Mouse (Mus musculus): ENCODE data around the gene Srgap2.

The Srgap2 gene

GRCm38 (mm10) chr1:131245926-131246325, 281.2 kb downstream of the Srgap2 start:
- peak; percentile 80 for DNase-seq (ENCODE audit: low read depth)

- peak; percentile 80 for DNase-seq (ENCODE audit: low read depth)
Measured at GRCm38 (mm10) chr1:131245089-131245856, 281.9 kb downstream of the Srgap2 start, which contains the start of gene Rassf5. TSS of gene Rassf5 (minus strand) at chr1:131245258.

GRCm38 (mm10) chr1:131244536-131245088, 282.5 kb downstream of the Srgap2 start:
- DNase-seq (ENCODE audit: low read depth), result no peak

- DNase-seq (ENCODE audit: low read depth), result no peak
Measured at GRCm38 (mm10) chr1:131242956-131243355, 284.2 kb downstream of the Srgap2 start.

GRCm38 (mm10) chr1:131239576-131240193, 287.5 kb downstream of the Srgap2 start:
- DNase-seq (ENCODE audit: low read depth), result no peak

- DNase-seq (ENCODE audit: low read depth), result peak; percentile 94
Measured at GRCm38 (mm10) chr1:131238931-131239381, 288.2 kb downstream of the Srgap2 start.

GRCm38 (mm10) chr1:131236077-131236476, 291.1 kb downstream of the Srgap2 start:
- DNase-seq (ENCODE audit: low read depth), result peak; percentile 66

All from NIH3T3 (cell line).